7 mouse cellular contexts compared by ENCODE assay signal in genomic region chr5:150196881-150197311, GRCm38 (mm10).
DNase-seq lines count a peak whose midpoint lies in the region; ATAC-seq lines count a peak whose summit lies in the region.

No protein-coding gene starts in this region.

- peaks cover 16% of the 10 kb centered on the region; the same call in 1 of the 2 replicates for H3K4me1 ChIP-seq in heart, embryonic 12.5 days (replicated peaks)
- H3K4me1 ChIP-seq in midbrain, embryonic 16.5 days (ENCODE audit: control insufficient read depth, insufficient read depth, low read length), result peaks cover 3% of the 10 kb centered on the region

- ATAC-seq in heart, embryonic 12.5 days (ENCODE audit: insufficient number of reproducible peaks, low FRiP score), result no peak
- 0 out of 2 replicates have a peak, but pooled peaks have one; percentile 43 for ATAC-seq in midbrain, embryonic 16.5 days

- peak overlapping the region; percentile 50; the same call in 1 of the 2 replicates for H3K9ac ChIP-seq in heart, embryonic 12.5 days
- H3K9ac ChIP-seq in midbrain, embryonic 16.5 days (ENCODE audit: low read depth, low read length), result no peak overlapping the region

- peak overlapping the region; percentile 67 for H3K4me2 ChIP-seq in heart, embryonic 12.5 days
- peak overlapping the region; percentile 77 for H3K4me2 ChIP-seq in midbrain, embryonic 16.5 days (ENCODE audit: low read length)

- H3K27ac ChIP-seq in heart, embryonic 12.5 days (ENCODE audit: poor library complexity, severe bottlenecking), result peak overlapping the region; percentile 61
- no peak overlapping the region for H3K27ac ChIP-seq in midbrain, embryonic 16.5 days (ENCODE audit: low read length)

- peak; percentile 3 for DNase-seq in embryo, embryonic 11.5 days (ENCODE audit: low read depth, low spot score)
- peak; percentile 51 for DNase-seq in kidney, postnatal 14 days
- no peak for DNase-seq in right cerebral cortex, adult 18-20 months
- no peak for DNase-seq in adrenal gland, adult (ENCODE audit: inconsistent age in 2 of 2, low spot score in 1 of 2)
- no peak for DNase-seq in spleen, postnatal 10 days (ENCODE audit: low spot score in 2 of 2)

- no peaks in the 10 kb centered on the region for H3K27me3 ChIP-seq in heart, embryonic 12.5 days (replicated peaks)
- H3K27me3 ChIP-seq in midbrain, embryonic 16.5 days (ENCODE audit: control insufficient read depth, insufficient read depth, low read depth, low read length), result no peaks in the 10 kb centered on the region

- WGBS in heart, embryonic 12.5 days, result 13% methylated on average over 6 of the region's 6 CpGs
- 38% methylated on average over 6 of the region's 6 CpGs for WGBS in midbrain, embryonic 16.5 days

- H3K36me3 ChIP-seq in heart, embryonic 12.5 days, result no peaks in the 10 kb centered on the region
- H3K36me3 ChIP-seq in midbrain, embryonic 16.5 days (ENCODE audit: control insufficient read depth, insufficient read depth, low read length), result no peaks in the 10 kb centered on the region

- peak overlapping the region; percentile 46 for H3K4me3 ChIP-seq in heart, embryonic 12.5 days
- H3K4me3 ChIP-seq in midbrain, embryonic 16.5 days (ENCODE audit: low read depth, low read length), result peak overlapping the region; percentile 38; the same call in 1 of the 2 replicates

- 0 out of 2 replicates have a peak, but pooled peaks cover under 1% of the 10 kb centered on the region for H3K9me3 ChIP-seq in heart, embryonic 12.5 days (replicated peaks)
- no peaks in the 10 kb centered on the region for H3K9me3 ChIP-seq in midbrain, embryonic 16.5 days (replicated peaks; ENCODE audit: control insufficient read depth, low read length, poor library complexity, severe bottlenecking)

Comparison
In these comparisons a context has a peak if more than half of its experiments do, and no peak if none do; other contexts are left out.
1. DNase-seq: peak in embryo, embryonic 11.5 days (single experiment) and kidney, postnatal 14 days (single experiment); none in right cerebral cortex, adult 18-20 months (single experiment), adrenal gland, adult (0 of 2) and spleen, postnatal 10 days (0 of 2).